ENCODE assay signal across 8 mouse cellular contexts in the genomic region with DNA sequence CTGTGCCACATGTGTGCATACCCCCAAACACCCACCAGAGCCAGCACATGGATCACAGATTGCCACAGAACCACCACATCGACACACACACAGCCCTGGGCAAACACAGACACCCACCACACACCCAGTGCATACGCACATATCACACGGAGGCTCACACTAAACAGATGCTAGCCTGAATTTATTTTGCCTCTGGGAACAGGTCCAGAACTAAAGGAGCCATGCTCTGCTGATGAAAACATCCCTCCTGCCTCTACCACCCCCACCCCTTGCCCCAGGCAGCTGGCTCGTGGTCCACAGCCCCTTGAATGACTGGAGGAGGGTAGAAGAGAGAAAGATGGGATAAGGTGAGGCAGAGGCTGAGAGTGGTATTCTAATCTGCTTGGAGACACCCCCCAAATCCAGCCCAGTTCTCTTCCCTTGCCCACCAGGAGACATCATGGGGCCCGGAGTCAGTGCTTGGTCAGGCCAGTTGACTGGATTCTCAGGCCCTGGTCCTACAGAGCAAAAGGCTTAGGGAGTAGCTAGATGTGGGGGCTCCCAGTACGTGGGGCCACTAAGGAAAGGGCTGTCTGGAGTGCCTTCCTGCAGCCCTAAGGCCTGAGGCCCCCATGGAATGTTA. TPM values are rescaled to one million over a fixed set of nuclear protein-coding genes. Genes with fewer than 3 reads are reported as not detected.
A peak's percentile ranks its signal among the peaks of the same experiment; 100 is the strongest.
DNase-seq lines count a peak whose midpoint lies in the region; ATAC-seq and TF ChIP-seq lines count a peak whose summit lies in the region.

No protein-coding gene starts in this region.

- H3K4me1 ChIP-seq in heart, embryonic 10.5 days = peaks cover 94% of the 10 kb centered on the region
- H3K4me1 ChIP-seq in thymus, adult 2 months (replicated peaks; ENCODE audit: control insufficient read depth, insufficient read depth, low read length) = peaks cover 77% of the 10 kb centered on the region
- peaks cover 63% of the 10 kb centered on the region for H3K4me1 ChIP-seq in limb, embryonic 14.5 days (ENCODE audit: control insufficient read depth, insufficient read depth, low read length)

- H3K9me3 ChIP-seq in heart, embryonic 10.5 days = no peaks in the 10 kb centered on the region
- no peaks in the 10 kb centered on the region for H3K9me3 ChIP-seq in limb, embryonic 14.5 days (ENCODE audit: control insufficient read depth, low read length)

- DNase-seq in heart, embryonic 10.5 days (ENCODE audit: low spot score) = no peak
- DNase-seq in heart, postnatal 4 days = no peak
- no peak for DNase-seq in thymus, adult 2 months
- no peak for DNase-seq in thymus, postnatal 25 days
- peak; percentile 42 for DNase-seq in limb, embryonic 14.5 days (ENCODE audit: low spot score)
- DNase-seq in telencephalon, adult 2 months (ENCODE audit: low read depth, low spot score) = peak; percentile 76
- DNase-seq in gastrocnemius, adult 18-20 months (ENCODE audit: low spot score) = no peak
- DNase-seq in c-Kit-positive CD71-positive TER-119-positive erythroid progenitor cells, embryonic 14.5 days (ENCODE audit: low spot score) = no peak

- peak overlapping the region; percentile 29 for H3K4me2 ChIP-seq in limb, embryonic 14.5 days (replicated peaks; ENCODE audit: low read depth, low read length, severe bottlenecking)

- H3K9ac ChIP-seq in limb, embryonic 14.5 days (ENCODE audit: low read depth, low read length, severe bottlenecking) = peak overlapping the region; percentile 8

- H3K27me3 ChIP-seq in heart, embryonic 10.5 days (ENCODE audit: insufficient read depth, poor library complexity, severe bottlenecking) = peaks cover 5% of the 10 kb centered on the region; the same call in 1 of the 2 replicates
- no peaks in the 10 kb centered on the region for H3K27me3 ChIP-seq in thymus, adult 2 months (ENCODE audit: control insufficient read depth, insufficient read depth, low read length)
- no peaks in the 10 kb centered on the region for H3K27me3 ChIP-seq in limb, embryonic 14.5 days (ENCODE audit: control insufficient read depth, insufficient read depth, low read length)

- H3K4me3 ChIP-seq in heart, embryonic 10.5 days = peak overlapping the region; percentile 93
- peak overlapping the region; percentile 55 for H3K4me3 ChIP-seq in thymus, adult 2 months (ENCODE audit: control insufficient read depth, insufficient read depth, low read length)
- no peak overlapping the region for H3K4me3 ChIP-seq in limb, embryonic 14.5 days (replicated peaks; ENCODE audit: low read length)

- ATAC-seq in limb, embryonic 14.5 days (ENCODE audit: low FRiP score, low read depth) = no peak

- WGBS in heart, embryonic 10.5 days = 65% methylated on average over 6 of the region's 6 CpGs
- 34% methylated on average over 6 of the region's 6 CpGs for WGBS in thymus, adult 2 months
- 34% methylated on average over 6 of the region's 6 CpGs for WGBS in limb, embryonic 14.5 days

- H3K36me3 ChIP-seq in heart, embryonic 10.5 days = peaks cover 10% of the 10 kb centered on the region; the same call in 1 of the 2 replicates
- H3K36me3 ChIP-seq in thymus, adult 2 months (ENCODE audit: control insufficient read depth, insufficient read depth, low read length) = peaks cover 18% of the 10 kb centered on the region
- H3K36me3 ChIP-seq in limb, embryonic 14.5 days (ENCODE audit: control insufficient read depth, insufficient read depth, low read length) = peaks cover 5% of the 10 kb centered on the region; the same call in 1 of the 2 replicates

- no peak for TF ChIP-seq CTCF in thymus, adult 2 months (IDR thresholded peaks at IDR 0.05; ENCODE audit: borderline replicate concordance, control insufficient read depth, extremely low read depth, insufficient read depth, low read length, poor library complexity)

- H3K27ac ChIP-seq in heart, embryonic 10.5 days = peak overlapping the region; percentile 99
- H3K27ac ChIP-seq in thymus, adult 2 months (ENCODE audit: control insufficient read depth, insufficient read depth, low read length) = peak overlapping the region; percentile 47
- peak overlapping the region; percentile 48 for H3K27ac ChIP-seq in limb, embryonic 14.5 days (replicated peaks; ENCODE audit: low read depth, low read length)

- no peak for TF ChIP-seq POLR2A in thymus, adult 2 months (IDR thresholded peaks at IDR 0.05; ENCODE audit: control insufficient read depth, extremely low read depth, insufficient read depth, low read length, poor library complexity)
- TF ChIP-seq POLR2A in limb, embryonic 14.5 days (IDR thresholded peaks at IDR 0.05; ENCODE audit: borderline replicate concordance, extremely low read depth, insufficient read depth, insufficient read length) = no peak

RNA-seq across cellular contexts. Expression of a gene that starts 16.0 kb away (rescaled TPM):
- polyA plus RNA-seq in heart, embryonic 10.5 days (2016; fragmentation: Nextera tagmentation; extraction: Ambion mirVana) = 23.4 and 26.7 TPM in 2 replicates
- 10 to 100 TPM; 51.6 to 52.0 TPM for total RNA-seq in heart, postnatal 4 days (2021)
- 827 and 963 TPM in 2 replicates for polyA plus RNA-seq in thymus, adult 2 months (2012; rRNA removed)
- 79.3 and 113 TPM in 2 replicates for polyA plus RNA-seq in limb, embryonic 14.5 days (2012; rRNA removed)
- polyA plus RNA-seq in limb, embryonic 14.5 days (2014; fragmentation: Nextera tagmentation; extraction: Ambion mirVana) = 36.5 and 39.5 TPM in 2 replicates
- total RNA-seq in gastrocnemius, adult 18-20 months (2021) = 10 to 100 TPM in 1 of 2 experiments, 1 to 10 TPM in 1; 6.2 to 10.3 TPM

RNA-seq across cellular contexts. Expression of a gene that starts 50.0 kb away (rescaled TPM):
- 32.1 and 41.1 TPM in 2 replicates for polyA plus RNA-seq in heart, embryonic 10.5 days (2016; fragmentation: Nextera tagmentation; extraction: Ambion mirVana)
- total RNA-seq in heart, postnatal 4 days (2021) = 10 to 100 TPM; 58.7 to 59.2 TPM
- polyA plus RNA-seq in thymus, adult 2 months (2012; rRNA removed) = 62.1 and 62.8 TPM in 2 replicates
- polyA plus RNA-seq in limb, embryonic 14.5 days (2012; rRNA removed) = 23.4 and 29.1 TPM in 2 replicates
- 46.2 and 47.3 TPM in 2 replicates for polyA plus RNA-seq in limb, embryonic 14.5 days (2014; fragmentation: Nextera tagmentation; extraction: Ambion mirVana)
- 10 to 100 TPM; 45.0 to 48.7 TPM for total RNA-seq in gastrocnemius, adult 18-20 months (2021)

Comparison
In these comparisons a context has a peak if more than half of its experiments do, and no peak if none do; other contexts are left out.
1. DNase-seq: peak in limb, embryonic 14.5 days (single experiment) and telencephalon, adult 2 months (single experiment); none in heart, embryonic 10.5 days (single experiment), heart, postnatal 4 days (single experiment), thymus, adult 2 months (single experiment), thymus, postnatal 25 days (single experiment), gastrocnemius, adult 18-20 months (single experiment) and c-Kit-positive CD71-positive TER-119-positive erythroid progenitor cells, embryonic 14.5 days (single experiment).
2. H3K27ac ChIP-seq: peak in every context shown above with its lines; median percentile 99 in heart, embryonic 10.5 days; 48 in limb, embryonic 14.5 days; 47 in thymus, adult 2 months.